Mouse (Mus musculus) liver, embryonic 13.5 days (tissue): ENCODE data around the gene Nacad. TPM values are rescaled to one million over a fixed set of nuclear protein-coding genes. Genes with fewer than 3 reads are reported as not detected.

ENCODE experiments used
- ATAC-seq: fragments of 200-750 bp; cut with Nextera tagmentation; 2 replicates; pipeline ENCODE4 v1.8.0; 2017; ENCODE audit warnings: low read depth, mild to moderate bottlenecking, moderate number of reproducible peaks, moderate library complexity
- DNase-seq: peaks from one replicate; pipeline ENCODE4 v3.0.0; 2022
- H3K27ac ChIP-seq: fragments of 300-500 bp; sonication (generic); 2 replicates; pipeline ENCODE4 v1.5.1; 2015; ENCODE audit warnings: moderate library complexity, mild to moderate bottlenecking, inconsistent platforms
- H3K27me3 ChIP-seq: fragments of 300-500 bp; sonication (generic); 2 replicates; pipeline ENCODE4 v1.6.1; 2015; ENCODE audit warnings: mild to moderate bottlenecking, inconsistent platforms
- H3K36me3 ChIP-seq: fragments of 300-500 bp; sonication (generic); 2 replicates; pipeline ENCODE4 v1.6.1; 2015; ENCODE audit warnings: mild to moderate bottlenecking, inconsistent platforms
- H3K4me1 ChIP-seq: fragments of 300-500 bp; sonication (generic); replicated peaks from 2 replicates; pipeline ENCODE4 v1.6.1; 2015; ENCODE audit warnings: inconsistent platforms
- H3K4me2 ChIP-seq: fragments of 300-500 bp; sonication (generic); 2 replicates; pipeline ENCODE4 v1.6.1; 2015; ENCODE audit warnings: inconsistent platforms, mild to moderate bottlenecking, moderate library complexity
- H3K4me3 ChIP-seq: fragments of 300-500 bp; sonication (generic); replicated peaks from 2 replicates; pipeline ENCODE4 v1.5.1; 2015; ENCODE audit warnings: mild to moderate bottlenecking, inconsistent platforms
- H3K9ac ChIP-seq: fragments of 300-500 bp; sonication (generic); 2 replicates; pipeline ENCODE4 v1.6.1; 2015; ENCODE audit warnings: mild to moderate bottlenecking, inconsistent platforms
- H3K9me3 ChIP-seq: fragments of 300-500 bp; sonication (generic); replicated peaks from 2 replicates; pipeline ENCODE4 v1.6.1; 2016; ENCODE audit warnings: inconsistent platforms
- WGBS: fragments of 180-500 bp; shearing (Covaris S2); methylation state at CpG from one replicate; pipeline ENCODE4 v1.1.7; 2015; ENCODE audit not compliant: insufficient replicate concordance; 5-methylcytosine and 5-hydroxymethylcytosine counted together
- polyA plus RNA-seq: library from polyadenylated mRNA; unstranded; fragments of >200 nt; fragmentation: Nextera tagmentation; extraction: Ambion mirVana; gene quantifications from 2 replicates; pipeline ENCODE4 v1.2.1, GENCODE M21; 2015

Gene Nacad
- polyA plus RNA-seq, 1 experiment from 2014 or later, result 5.7 TPM

- Histone ChIP-seq H3K27me3 (peaks cover 61% of the 10 kb centered on the region), H3K4me3 (no peak overlapping the region), H3K4me2 (no peak overlapping the region), H3K36me3 (peaks cover 9% of the 10 kb centered on the region), H3K27ac (no peak overlapping the region), H3K9me3 (no peaks in the 10 kb centered on the region), H3K4me1 (peaks cover 64% of the 10 kb centered on the region), H3K9ac (no peak overlapping the region)
- no peak for ATAC-seq
- 77% methylated on average over 9 of the region's 9 CpGs for whole genome bisulfite sequencing
- DNase-seq, result no peak
These were observed 3.2 kb downstream of the Nacad start for GRCm38 (mm10) chr11:6602662-6603061.

- no peaks in the 10 kb centered on the region for H3K9me3 ChIP-seq
- H3K27ac ChIP-seq, result no peak overlapping the region
- H3K4me2 ChIP-seq, result no peak overlapping the region
- peaks cover 17% of the 10 kb centered on the region for H3K36me3 ChIP-seq
- peaks cover 72% of the 10 kb centered on the region for H3K4me1 ChIP-seq
- no peak overlapping the region for H3K9ac ChIP-seq
- DNase-seq (no peak), ATAC-seq (no peak)
- peaks cover 53% of the 10 kb centered on the region for H3K27me3 ChIP-seq
- WGBS, result 62% methylated on average over 20 of the region's 20 CpGs
- no peak overlapping the region for H3K4me3 ChIP-seq
These were observed 4.0 kb downstream of the Nacad start for GRCm38 (mm10) chr11:6601649-6602480.

- Histone ChIP-seq H3K4me3 (peak overlapping the region; percentile 47), H3K9me3 (no peaks in the 10 kb centered on the region), H3K9ac (peak overlapping the region; percentile 59), H3K27ac (peak overlapping the region; percentile 68), H3K36me3 (peaks cover 31% of the 10 kb centered on the region), H3K27me3 (peaks cover 39% of the 10 kb centered on the region), H3K4me2 (peak overlapping the region; percentile 61), H3K4me1 (peaks cover 81% of the 10 kb centered on the region)
- WGBS, result 67% methylated on average over 8 of the region's 8 CpGs
- DNase-seq (no peak), ATAC-seq (peak; percentile 52)
These were observed 5.4 kb downstream of the Nacad start for GRCm38 (mm10) chr11:6600284-6600944.

- peak overlapping the region; percentile 68 for H3K27ac ChIP-seq
- DNase-seq (no peak), ATAC-seq (no peak)
- peaks cover 33% of the 10 kb centered on the region for H3K27me3 ChIP-seq
- peak overlapping the region; percentile 61 for H3K4me2 ChIP-seq
- 67% methylated on average over 6 of the region's 6 CpGs for WGBS
- H3K36me3 ChIP-seq, result peaks cover 37% of the 10 kb centered on the region
- peaks cover 81% of the 10 kb centered on the region for H3K4me1 ChIP-seq
- no peaks in the 10 kb centered on the region for H3K9me3 ChIP-seq
- peak overlapping the region; percentile 47 for H3K4me3 ChIP-seq
- H3K9ac ChIP-seq, result peak overlapping the region; percentile 59
These were observed 6.0 kb downstream of the Nacad start for GRCm38 (mm10) chr11:6599831-6600230.

- peak; percentile 51 for ATAC-seq
These were observed 6.7 kb downstream of the Nacad start for GRCm38 (mm10) chr11:6599011-6599681.

GRCm38 (mm10) chr11:6598191-6598889, 7.5 kb downstream of the Nacad start:
- Histone ChIP-seq H3K4me1 (peaks cover 85% of the 10 kb centered on the region), H3K36me3 (peaks cover 52% of the 10 kb centered on the region), H3K4me3 (peak overlapping the region; percentile 47), H3K27ac (peak overlapping the region; percentile 68), H3K9ac (peak overlapping the region; percentile 59), H3K27me3 (peaks cover 18% of the 10 kb centered on the region), H3K9me3 (no peaks in the 10 kb centered on the region), H3K4me2 (peak overlapping the region; percentile 61)
- ATAC-seq (no peak), DNase-seq (no peak)
- 69% methylated on average over 19 of the region's 19 CpGs for WGBS

More at GRCm38 (mm10) chr11:6599011-6599681, 6.7 kb downstream of the Nacad start:
- peak overlapping the region; percentile 59 for H3K9ac ChIP-seq
- H3K4me2 ChIP-seq, result peak overlapping the region; percentile 61
- peaks cover 44% of the 10 kb centered on the region for H3K36me3 ChIP-seq
- DNase-seq, result peak; percentile 51
- no peaks in the 10 kb centered on the region for H3K9me3 ChIP-seq
- H3K27ac ChIP-seq, result peak overlapping the region; percentile 68
- 51% methylated on average over 27 of the region's 27 CpGs for WGBS
- H3K4me3 ChIP-seq, result peak overlapping the region; percentile 47
- peaks cover 81% of the 10 kb centered on the region for H3K4me1 ChIP-seq
- peaks cover 26% of the 10 kb centered on the region for H3K27me3 ChIP-seq

GRCm38 (mm10) chr11:6597523-6597922, 8.3 kb downstream of the Nacad start:
- 77% methylated on average over 7 of the region's 7 CpGs for WGBS
- H3K36me3 ChIP-seq, result peaks cover 60% of the 10 kb centered on the region
- peaks cover 93% of the 10 kb centered on the region for H3K4me1 ChIP-seq
- 0 out of 2 replicates have a peak overlapping the region, but pooled peaks have one; percentile 41 for H3K9ac ChIP-seq
- H3K27me3 ChIP-seq, result peaks cover 10% of the 10 kb centered on the region
- no peaks in the 10 kb centered on the region for H3K9me3 ChIP-seq
- ATAC-seq (no peak), DNase-seq (no peak)
- no peak overlapping the region for H3K4me3 ChIP-seq
- H3K4me2 ChIP-seq, result no peak overlapping the region
- H3K27ac ChIP-seq, result peak overlapping the region; percentile 95

GRCm38 (mm10) chr11:6596616-6597015, 9.2 kb downstream of the Nacad start:
- DNase-seq (no peak), ATAC-seq (no peak)
- peaks cover 98% of the 10 kb centered on the region for H3K4me1 ChIP-seq
- no peaks in the 10 kb centered on the region for H3K9me3 ChIP-seq
- no peak overlapping the region for H3K4me3 ChIP-seq
- peaks cover 69% of the 10 kb centered on the region for H3K36me3 ChIP-seq
- peak overlapping the region; percentile 33; the same call in 1 of the 2 replicates for H3K9ac ChIP-seq
- H3K27ac ChIP-seq, result peak overlapping the region; percentile 95
- no peak overlapping the region for H3K4me2 ChIP-seq
- H3K27me3 ChIP-seq, result 0 out of 2 replicates have a peak, but pooled peaks cover 2% of the 10 kb centered on the region
- WGBS, result 78% methylated on average over 3 of the region's 3 CpGs

GRCm38 (mm10) chr11:6596205-6596604, 9.6 kb downstream of the Nacad start:
- Histone ChIP-seq H3K4me1 (peaks cover 100% of the 10 kb centered on the region), H3K36me3 (peaks cover 74% of the 10 kb centered on the region)
- ATAC-seq, result no peak

GRCm38 (mm10) chr11:6595339-6595738, 10.5 kb downstream of the Nacad start:
- DNase-seq (peak; percentile 39), ATAC-seq (peak; percentile 70)
- H3K4me1 ChIP-seq, result peaks cover 100% of the 10 kb centered on the region
- 19% methylated on average over 5 of the region's 5 CpGs for WGBS
- peak overlapping the region; percentile 95 for H3K27ac ChIP-seq
- H3K4me2 ChIP-seq, result peak overlapping the region; percentile 51
- H3K36me3 ChIP-seq, result peaks cover 82% of the 10 kb centered on the region
- no peaks in the 10 kb centered on the region for H3K9me3 ChIP-seq
- no peaks in the 10 kb centered on the region for H3K27me3 ChIP-seq
- H3K4me3 ChIP-seq, result peak overlapping the region; percentile 18
- H3K9ac ChIP-seq, result peak overlapping the region; percentile 61

More at GRCm38 (mm10) chr11:6596205-6596604, 9.6 kb downstream of the Nacad start:
- H3K27me3 ChIP-seq, result no peaks in the 10 kb centered on the region
- no peak for DNase-seq
- WGBS, result 98% methylated on average over 6 of the region's 6 CpGs
- H3K27ac ChIP-seq, result peak overlapping the region; percentile 95
- H3K9ac ChIP-seq, result peak overlapping the region; percentile 61
- no peak overlapping the region for H3K4me3 ChIP-seq
- no peak overlapping the region for H3K4me2 ChIP-seq
- H3K9me3 ChIP-seq, result no peaks in the 10 kb centered on the region
